Mouse (Mus musculus) cortical plate, adult 2 months (tissue): ENCODE measurements around the gene Lhfp.

ENCODE experiments used
- CTCF ChIP-seq: fragments of 200-500 bp; IDR thresholded peaks from 2 replicates; pipeline ENCODE4 v1.5.1; 2011; ENCODE audit warnings: mild to moderate bottlenecking, control low read depth, low read length; ENCODE audit not compliant: insufficient read depth; ENCODE audit errors: extremely low read depth
- POLR2A ChIP-seq: fragments of 200-500 bp; IDR thresholded peaks from 2 replicates; pipeline ENCODE4 v1.6.1; 2011; ENCODE audit warnings: mild to moderate bottlenecking, low read length, control low read depth; ENCODE audit not compliant: insufficient read depth; ENCODE audit errors: extremely low read depth

GRCm38 (mm10) chr3:53042240-53042567, 876 bp downstream of the Lhfp start:
- no peak for TF ChIP-seq CTCF
- no peak for TF ChIP-seq POLR2A
